Mouse (Mus musculus): Measurements from ENCODE around the gene E2f8. TPM values are rescaled to one million over a fixed set of nuclear protein-coding genes. Genes with fewer than 3 reads are reported as not detected.

The E2f8 gene
- polyA plus RNA-seq, 1 experiment: 5.4 TPM

DNA sequence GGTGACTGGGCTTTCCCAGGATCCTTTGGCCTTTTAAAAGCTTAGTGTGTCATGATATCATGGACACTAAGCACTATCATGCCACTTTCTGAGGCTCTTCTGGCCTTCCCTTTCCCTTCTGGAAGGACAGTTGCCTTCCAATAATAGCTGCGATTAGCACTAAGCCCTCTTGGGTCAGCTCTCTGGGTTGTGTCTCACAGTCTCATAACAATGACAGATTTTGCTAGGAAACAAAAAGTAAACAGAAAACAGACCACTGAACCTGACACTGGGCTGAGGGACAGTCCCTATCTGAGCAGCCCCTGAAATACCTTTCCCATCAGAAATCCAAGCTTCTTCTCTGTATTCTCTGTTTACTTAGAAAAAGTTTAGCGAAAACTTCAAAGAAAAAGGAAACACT lies 40.9 kb downstream of the E2f8 start:
- peaks cover 3% of the 10 kb centered on the region; the same call in 1 of the 2 replicates for H3K4me1 ChIP-seq (ENCODE audit: control insufficient read depth, insufficient read depth, insufficient read length)
- H3K36me3 ChIP-seq (ENCODE audit: control insufficient read depth, insufficient read depth, low read length): no peaks in the 10 kb centered on the region
- DNase-seq (ENCODE audit: low read depth in 1 of 2, low spot score in 2 of 2): no peak
- H3K27ac ChIP-seq (ENCODE audit: insufficient read depth, low read length): no peak overlapping the region
- no peaks in the 10 kb centered on the region for H3K27me3 ChIP-seq (ENCODE audit: control insufficient read depth, insufficient read depth, low read length)
- TF ChIP-seq POLR2A (IDR thresholded peaks at IDR 0.05; ENCODE audit: low read depth, low read length) (no peak), CTCF (IDR thresholded peaks at IDR 0.05; ENCODE audit: extremely low read depth, insufficient read depth, insufficient read length, insufficient replicate concordance) (no peak)
- no peak overlapping the region for H3K4me3 ChIP-seq (ENCODE audit: extremely low read depth, insufficient read depth, insufficient read length)
- 81% methylated on average over 2 of the region's 2 CpGs for WGBS

DNA sequence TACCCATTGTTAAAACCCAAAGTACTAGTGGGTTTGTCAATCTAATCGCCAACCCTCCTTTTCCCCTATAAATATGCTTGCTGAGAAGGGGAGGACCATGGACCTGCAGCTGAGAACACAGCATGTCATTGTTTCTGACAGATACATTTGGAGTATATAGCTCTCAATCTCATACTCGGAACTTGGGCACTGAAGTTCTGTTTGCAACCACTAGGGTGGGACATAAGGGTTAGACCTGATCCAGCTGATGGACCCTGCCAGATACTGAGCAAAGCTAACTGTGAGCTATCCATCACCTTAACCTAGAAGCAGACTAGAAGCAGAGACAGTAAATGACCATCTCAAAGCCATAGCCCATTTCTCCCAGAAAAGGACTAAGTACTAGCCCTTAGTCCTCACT lies 43.0 kb downstream of the E2f8 start:
- H3K27me3 ChIP-seq (ENCODE audit: control insufficient read depth, insufficient read depth, low read length): no peaks in the 10 kb centered on the region
- H3K27ac ChIP-seq (ENCODE audit: insufficient read depth, low read length): no peak overlapping the region
- H3K36me3 ChIP-seq (ENCODE audit: control insufficient read depth, insufficient read depth, low read length): no peaks in the 10 kb centered on the region
- DNase-seq (ENCODE audit: low read depth in 1 of 2, low spot score in 2 of 2): no peak
- peaks cover 3% of the 10 kb centered on the region; the same call in 1 of the 2 replicates for H3K4me1 ChIP-seq (ENCODE audit: control insufficient read depth, insufficient read depth, insufficient read length)
- H3K4me3 ChIP-seq (ENCODE audit: extremely low read depth, insufficient read depth, insufficient read length): no peak overlapping the region
- 71% methylated on average over 2 of the region's 2 CpGs for WGBS
- no peak for TF ChIP-seq CTCF (IDR thresholded peaks at IDR 0.05; ENCODE audit: extremely low read depth, insufficient read depth, insufficient read length, insufficient replicate concordance)
- TF ChIP-seq POLR2A (IDR thresholded peaks at IDR 0.05; ENCODE audit: low read depth, low read length): no peak

DNA sequence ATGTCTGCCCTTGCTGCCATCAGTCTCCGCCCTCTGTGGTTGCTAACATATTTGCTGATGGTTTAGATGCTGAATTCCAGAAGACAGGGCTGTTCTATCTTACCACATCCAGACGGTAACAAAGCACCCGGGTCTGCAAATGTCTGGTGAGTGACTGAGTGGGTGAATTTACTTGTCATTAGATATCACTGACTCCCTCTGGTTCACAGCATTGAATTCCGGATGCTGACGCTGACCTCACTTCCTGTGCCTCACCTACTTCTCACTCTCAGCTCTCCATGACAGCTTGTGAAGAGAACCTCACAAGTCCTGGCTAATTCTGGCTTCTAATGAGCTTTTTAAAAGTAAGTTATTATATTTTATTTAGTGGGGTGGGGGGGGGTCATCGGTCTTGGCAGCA lies 44.4 kb downstream of the E2f8 start:
- H3K36me3 ChIP-seq (ENCODE audit: control insufficient read depth, insufficient read depth, low read length): no peaks in the 10 kb centered on the region
- peaks cover 3% of the 10 kb centered on the region; the same call in 1 of the 2 replicates for H3K4me1 ChIP-seq (ENCODE audit: control insufficient read depth, insufficient read depth, insufficient read length)
- TF ChIP-seq POLR2A (IDR thresholded peaks at IDR 0.05; ENCODE audit: low read depth, low read length): no peak
- TF ChIP-seq CTCF (IDR thresholded peaks at IDR 0.05; ENCODE audit: extremely low read depth, insufficient read depth, insufficient read length, insufficient replicate concordance): no peak
- 41% methylated on average over 6 of the region's 6 CpGs for WGBS
- no peak overlapping the region for H3K27ac ChIP-seq (ENCODE audit: insufficient read depth, low read length)
- no peak for DNase-seq (ENCODE audit: low read depth in 1 of 2, low spot score in 2 of 2)
- H3K27me3 ChIP-seq (ENCODE audit: control insufficient read depth, insufficient read depth, low read length): no peaks in the 10 kb centered on the region
- H3K4me3 ChIP-seq (ENCODE audit: extremely low read depth, insufficient read depth, insufficient read length): no peak overlapping the region

DNA sequence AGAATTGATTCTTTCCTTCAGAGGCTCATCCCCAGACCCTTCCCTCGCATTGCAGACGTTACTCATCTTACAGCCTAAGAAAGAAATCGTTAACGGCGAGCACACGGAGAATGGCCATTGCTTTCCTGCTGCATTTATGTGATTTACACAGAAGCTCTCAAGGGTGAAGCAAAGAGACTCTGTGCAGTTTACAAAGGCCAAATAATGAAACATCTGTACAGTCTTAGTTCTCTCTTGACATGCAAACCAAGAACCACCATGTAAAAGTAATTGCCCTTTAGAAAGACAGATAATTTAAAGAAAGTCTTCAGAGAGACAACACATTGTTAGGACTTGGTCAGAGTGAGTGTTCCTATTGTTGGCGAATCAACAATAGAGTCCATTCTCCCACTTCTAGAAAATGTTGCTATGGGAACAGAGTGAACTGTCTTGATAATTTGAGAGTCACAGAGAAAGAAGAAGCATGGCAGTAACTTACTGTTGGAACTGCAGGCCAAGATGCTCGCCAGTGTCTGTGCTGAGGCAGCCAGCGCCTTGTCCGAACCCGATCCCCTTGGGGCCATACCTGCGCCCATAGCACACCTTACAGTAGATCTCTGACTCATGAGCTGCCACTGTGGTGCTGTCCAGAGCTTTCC lies 46.3 kb downstream of the E2f8 start:
- no peak overlapping the region for H3K27ac ChIP-seq (ENCODE audit: insufficient read depth, low read length)
- TF ChIP-seq CTCF (IDR thresholded peaks at IDR 0.05; ENCODE audit: extremely low read depth, insufficient read depth, insufficient read length, insufficient replicate concordance): no peak
- no peak for TF ChIP-seq POLR2A (IDR thresholded peaks at IDR 0.05; ENCODE audit: low read depth, low read length)
- WGBS: 89% methylated on average over 12 of the region's 12 CpGs
- no peaks in the 10 kb centered on the region for H3K27me3 ChIP-seq (ENCODE audit: control insufficient read depth, insufficient read depth, low read length)
- no peak for DNase-seq (ENCODE audit: low read depth in 1 of 2, low spot score in 2 of 2)
- H3K36me3 ChIP-seq (ENCODE audit: control insufficient read depth, insufficient read depth, low read length): no peaks in the 10 kb centered on the region
- no peak overlapping the region for H3K4me3 ChIP-seq (ENCODE audit: extremely low read depth, insufficient read depth, insufficient read length)
- H3K4me1 ChIP-seq (ENCODE audit: control insufficient read depth, insufficient read depth, insufficient read length): peaks cover 3% of the 10 kb centered on the region; the same call in 1 of the 2 replicates

DNA sequence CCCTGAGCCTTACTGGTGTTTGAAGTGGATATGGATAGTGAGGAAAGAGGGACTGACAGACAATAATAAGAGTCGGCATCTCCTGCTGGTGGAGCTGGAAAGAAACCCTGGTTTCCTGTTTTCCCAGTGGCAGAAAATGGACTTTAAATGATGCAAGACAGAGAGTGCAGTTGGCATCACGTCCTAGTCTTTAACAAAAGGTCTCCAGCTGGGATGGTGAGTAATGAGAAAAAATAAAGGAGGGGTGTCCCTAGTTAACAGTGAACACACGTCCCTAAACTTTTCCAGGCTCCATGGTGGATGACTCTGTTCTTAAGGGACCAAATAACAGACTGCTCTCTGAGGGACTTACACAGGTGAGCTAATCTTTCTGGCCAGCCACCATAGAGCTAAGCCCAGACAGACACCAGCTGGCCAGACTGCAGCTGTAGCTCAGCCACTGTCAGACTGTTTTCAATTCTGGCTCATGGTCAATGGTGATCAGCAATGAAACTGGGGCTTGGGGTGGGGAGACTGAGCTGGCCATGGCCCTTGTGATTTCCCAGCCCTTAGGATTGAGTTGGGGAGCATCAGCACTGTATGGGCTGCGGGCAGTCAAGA lies 46.9 kb downstream of the E2f8 start:
- TF ChIP-seq POLR2A (IDR thresholded peaks at IDR 0.05; ENCODE audit: low read depth, low read length) (no peak), CTCF (IDR thresholded peaks at IDR 0.05; ENCODE audit: extremely low read depth, insufficient read depth, insufficient read length, insufficient replicate concordance) (no peak)
- 82% methylated on average over 4 of the region's 4 CpGs for WGBS
- peaks cover 3% of the 10 kb centered on the region; the same call in 1 of the 2 replicates for H3K4me1 ChIP-seq (ENCODE audit: control insufficient read depth, insufficient read depth, insufficient read length)
- H3K4me3 ChIP-seq (ENCODE audit: extremely low read depth, insufficient read depth, insufficient read length): no peak overlapping the region
- H3K36me3 ChIP-seq (ENCODE audit: control insufficient read depth, insufficient read depth, low read length): no peaks in the 10 kb centered on the region
- no peak overlapping the region for H3K27ac ChIP-seq (ENCODE audit: insufficient read depth, low read length)
- no peak for DNase-seq (ENCODE audit: low read depth in 1 of 2, low spot score in 2 of 2)
- H3K27me3 ChIP-seq (ENCODE audit: control insufficient read depth, insufficient read depth, low read length): no peaks in the 10 kb centered on the region

DNA sequence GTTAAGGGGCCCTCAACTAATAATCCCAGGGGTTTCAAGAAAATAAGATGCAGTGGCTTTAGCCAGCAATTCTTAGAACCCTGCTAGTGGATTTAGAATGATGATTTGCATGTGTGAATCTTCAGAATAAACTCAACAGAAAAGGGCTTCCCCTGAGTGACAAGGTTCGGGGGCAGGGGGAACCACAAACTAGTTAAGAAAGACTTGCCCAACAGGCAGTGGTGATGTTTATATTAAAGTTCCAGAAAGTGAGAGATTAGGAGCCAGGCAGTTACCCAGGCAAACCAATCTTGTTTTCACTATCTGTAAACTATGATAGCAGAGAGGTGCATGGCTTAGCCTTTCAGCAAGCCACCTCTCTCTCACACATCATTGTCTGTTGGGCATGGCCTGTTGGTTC lies 48.7 kb downstream of the E2f8 start:
- 52% methylated on average over 1 of the region's 1 CpGs for WGBS
- H3K4me3 ChIP-seq (ENCODE audit: extremely low read depth, insufficient read depth, insufficient read length): no peak overlapping the region

DNA sequence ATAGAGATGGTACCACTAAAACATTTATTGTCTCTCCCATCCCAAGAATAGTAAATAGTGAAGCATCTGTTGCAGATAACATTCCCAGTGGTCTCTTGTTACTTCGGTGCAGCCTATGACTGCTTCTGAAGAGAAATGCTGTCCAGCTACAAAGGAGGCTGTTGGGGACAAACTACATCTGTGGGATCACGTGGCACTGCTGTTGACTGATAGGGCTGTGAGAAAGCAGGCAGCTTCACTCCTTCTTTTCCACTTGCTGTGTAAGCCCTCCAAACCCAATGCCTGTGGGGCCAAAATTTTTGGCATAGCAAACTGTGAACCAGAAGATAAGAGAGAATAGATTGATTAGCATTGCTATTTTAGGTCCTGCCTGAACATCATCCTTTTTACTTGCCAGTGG lies 51.0 kb downstream of the E2f8 start:
- no peak for DNase-seq (ENCODE audit: low read depth in 1 of 2, low spot score in 2 of 2)
- H3K27me3 ChIP-seq (ENCODE audit: control insufficient read depth, insufficient read depth, low read length): no peaks in the 10 kb centered on the region
- TF ChIP-seq CTCF (IDR thresholded peaks at IDR 0.05; ENCODE audit: extremely low read depth, insufficient read depth, insufficient read length, insufficient replicate concordance): no peak
- no peak for TF ChIP-seq POLR2A (IDR thresholded peaks at IDR 0.05; ENCODE audit: low read depth, low read length)
- H3K4me3 ChIP-seq (ENCODE audit: extremely low read depth, insufficient read depth, insufficient read length): no peak overlapping the region
- H3K36me3 ChIP-seq (ENCODE audit: control insufficient read depth, insufficient read depth, low read length): peaks cover 21% of the 10 kb centered on the region
- WGBS: 64% methylated on average over 2 of the region's 2 CpGs
- H3K27ac ChIP-seq (ENCODE audit: insufficient read depth, low read length): no peak overlapping the region
- no peaks in the 10 kb centered on the region for H3K4me1 ChIP-seq (ENCODE audit: control insufficient read depth, insufficient read depth, insufficient read length)

More for the DNA sequence above, 48.7 kb downstream of the E2f8 start:
- no peak for DNase-seq (ENCODE audit: low read depth in 1 of 2, low spot score in 2 of 2)
- Histone ChIP-seq H3K4me1 (ENCODE audit: control insufficient read depth, insufficient read depth, insufficient read length) (peaks cover 3% of the 10 kb centered on the region; the same call in 1 of the 2 replicates), H3K27ac (ENCODE audit: insufficient read depth, low read length) (no peak overlapping the region), H3K27me3 (ENCODE audit: control insufficient read depth, insufficient read depth, low read length) (no peaks in the 10 kb centered on the region), H3K36me3 (ENCODE audit: control insufficient read depth, insufficient read depth, low read length) (peaks cover 1% of the 10 kb centered on the region; the same call in 1 of the 2 replicates)
- no peak for TF ChIP-seq POLR2A (IDR thresholded peaks at IDR 0.05; ENCODE audit: low read depth, low read length)
- TF ChIP-seq CTCF (IDR thresholded peaks at IDR 0.05; ENCODE audit: extremely low read depth, insufficient read depth, insufficient read length, insufficient replicate concordance): no peak
